Mouse (Mus musculus): ENCODE measurements around the gene Kcnh1.

Kcnh1 gene

GRCm38 (mm10) chr1:192266956-192267355 is 76.4 kb downstream of the Kcnh1 start:
- DNase-seq (ENCODE audit: low spot score in 2 of 2) = no peak

GRCm38 (mm10) chr1:192268878-192269277 is 78.3 kb downstream of the Kcnh1 start:
- no peak for DNase-seq (ENCODE audit: low spot score in 2 of 2)

DNA sequence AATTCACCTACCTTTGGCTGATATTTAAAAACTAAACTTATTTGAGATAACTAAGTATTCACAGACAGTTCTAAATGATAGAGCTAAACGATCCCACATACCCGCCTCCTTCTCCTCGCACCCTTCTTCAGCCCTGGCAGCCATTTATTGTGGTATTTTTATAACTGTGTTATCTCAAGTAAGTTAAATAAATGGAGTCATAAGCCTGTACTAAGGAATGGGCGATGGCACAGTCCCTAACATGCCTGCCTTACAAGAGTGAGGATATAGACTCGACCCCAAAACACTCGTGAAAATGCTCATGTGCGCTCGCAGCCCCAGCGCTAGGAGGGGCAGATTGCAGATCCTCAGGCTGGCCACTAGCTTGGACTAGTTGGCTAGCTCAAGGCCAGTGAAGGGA is 79.3 kb downstream of the Kcnh1 start:
- no peak for DNase-seq (ENCODE audit: low spot score in 2 of 2)

DNA sequence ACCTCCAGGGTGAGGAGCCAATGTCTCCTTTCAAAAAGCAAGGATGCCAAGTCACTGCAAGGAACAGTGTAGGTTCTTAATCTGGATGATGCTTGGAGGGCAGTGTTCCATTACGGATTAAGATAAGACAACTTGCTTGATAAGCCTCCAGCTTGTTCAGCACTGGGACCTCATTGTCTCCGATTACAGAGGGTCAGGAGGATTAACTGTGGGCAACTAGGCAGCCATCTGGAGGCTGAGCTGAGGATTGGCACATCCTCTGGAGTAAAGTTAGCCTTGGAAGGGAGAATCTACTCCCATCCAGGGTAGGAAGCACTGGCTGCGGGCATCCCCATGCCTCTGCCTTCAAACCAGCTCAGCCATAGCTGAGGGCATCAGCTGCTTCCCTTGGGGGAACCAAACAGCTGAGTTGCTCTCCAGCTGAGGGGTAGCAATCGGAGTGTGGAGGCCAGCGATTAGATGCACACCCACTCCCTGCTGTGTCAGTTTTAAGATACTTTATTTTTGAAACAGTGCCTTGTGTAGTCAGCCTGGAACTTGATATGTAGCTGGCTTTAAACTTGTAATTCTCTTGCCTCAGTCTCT is 87.3 kb downstream of the Kcnh1 start:
- no peak for DNase-seq (ENCODE audit: low spot score in 2 of 2)

GRCm38 (mm10) chr1:192284340-192284739 is 93.8 kb downstream of the Kcnh1 start:
- no peak for DNase-seq (ENCODE audit: low spot score in 2 of 2)

DNA sequence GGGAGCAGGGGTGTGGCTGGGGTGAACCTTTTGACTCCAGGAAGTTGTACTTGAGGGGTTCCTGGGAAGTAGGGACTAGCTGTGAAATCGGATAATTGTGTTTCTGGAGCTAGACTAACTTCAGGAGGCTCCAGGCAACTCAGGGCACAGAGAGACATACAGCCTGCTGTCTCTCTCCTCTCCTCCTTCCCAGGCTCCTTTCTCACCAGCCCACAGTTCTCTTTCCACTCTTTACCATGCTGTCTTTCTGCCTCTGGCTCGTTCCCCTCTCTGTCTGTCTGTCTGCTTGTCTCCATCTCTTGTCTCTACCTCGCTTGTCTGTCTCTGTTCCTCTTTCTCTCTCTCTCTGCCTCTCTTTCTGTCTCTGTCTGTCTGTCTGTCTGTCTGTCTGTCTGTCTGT is 94.4 kb downstream of the Kcnh1 start:
- DNase-seq (ENCODE audit: low spot score in 2 of 2) = no peak

GRCm38 (mm10) chr1:192288456-192288855 is 97.9 kb downstream of the Kcnh1 start:
- DNase-seq (ENCODE audit: low spot score in 2 of 2) = no peak

DNA sequence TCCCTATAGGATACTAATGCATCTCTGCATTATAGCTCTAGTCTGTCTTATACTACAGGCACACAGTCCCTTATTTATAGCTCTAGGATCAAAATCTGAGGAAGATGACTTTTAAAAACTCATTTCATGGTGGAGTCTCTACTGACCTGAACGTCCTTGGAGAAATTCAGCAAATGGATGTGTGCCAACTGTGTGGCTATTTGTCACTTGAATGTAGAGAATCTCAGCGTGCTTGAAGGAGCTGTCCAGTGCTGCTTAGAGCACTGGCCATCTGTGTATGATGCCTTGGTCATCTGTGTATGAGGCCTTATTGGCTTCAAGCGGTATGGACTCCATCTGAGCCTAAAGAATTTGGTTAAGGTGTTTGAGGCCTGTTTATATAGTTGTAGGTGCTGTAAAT is 100.7 kb downstream of the Kcnh1 start:
- DNase-seq (ENCODE audit: low spot score in 2 of 2) = no peak

- no peak for DNase-seq (ENCODE audit: low spot score in 2 of 2)
Observed at GRCm38 (mm10) chr1:192293391-192293790, 102.8 kb downstream of the Kcnh1 start.

DNA sequence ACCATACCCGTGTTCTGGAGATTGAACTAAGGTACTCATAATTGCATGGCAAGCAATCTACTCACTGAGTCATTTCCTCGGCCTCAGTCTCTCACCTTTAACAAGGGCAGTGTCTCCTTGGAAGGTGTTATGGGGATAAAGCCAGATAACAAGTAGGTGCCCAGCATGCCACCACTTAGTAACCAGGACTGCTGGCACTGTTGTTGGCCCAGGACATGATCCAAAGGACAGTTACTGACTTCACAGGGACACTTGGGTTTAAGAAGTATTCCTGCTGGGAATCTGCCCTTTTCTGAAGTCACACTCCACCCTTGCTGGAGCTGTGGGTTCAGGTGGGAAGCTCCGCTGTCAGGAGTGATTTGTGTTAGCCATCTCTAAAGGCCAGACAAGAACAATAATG is 103.3 kb downstream of the Kcnh1 start:
- no peak for DNase-seq (ENCODE audit: low spot score in 2 of 2)

- no peak for DNase-seq (ENCODE audit: low spot score in 2 of 2)
Observed at GRCm38 (mm10) chr1:192295243-192295860, 104.8 kb downstream of the Kcnh1 start.

- DNase-seq (ENCODE audit: low spot score in 2 of 2) = no peak
Observed at GRCm38 (mm10) chr1:192295902-192296301, 105.3 kb downstream of the Kcnh1 start.

GRCm38 (mm10) chr1:192297481-192298128 is 107.0 kb downstream of the Kcnh1 start:
- no peak for DNase-seq (ENCODE audit: low spot score in 2 of 2)

- no peak for DNase-seq (ENCODE audit: low spot score in 2 of 2)
Observed at GRCm38 (mm10) chr1:192300417-192300816, 109.8 kb downstream of the Kcnh1 start.

- DNase-seq (ENCODE audit: low spot score in 2 of 2) = no peak
Observed at GRCm38 (mm10) chr1:192303615-192304014, 113.0 kb downstream of the Kcnh1 start.

DNA sequence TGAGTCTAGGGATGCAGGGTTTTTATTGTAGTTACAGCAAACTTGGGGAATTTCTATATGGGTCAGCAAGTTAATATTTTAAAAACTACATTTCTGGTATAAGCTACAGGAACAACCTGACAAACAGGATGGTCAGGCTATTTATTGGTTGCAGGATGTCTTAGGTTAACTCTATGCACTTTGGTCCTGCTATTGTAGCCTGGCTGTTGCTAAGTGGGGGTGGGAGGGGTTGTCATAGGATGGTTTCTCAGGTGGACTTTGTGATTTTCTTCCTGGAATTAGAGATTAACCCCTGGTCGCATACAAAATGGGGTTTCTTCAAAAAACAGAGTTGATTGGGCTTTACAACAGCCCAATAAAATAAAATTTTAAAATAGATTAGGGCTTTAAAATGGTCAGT is 114.6 kb downstream of the Kcnh1 start:
- DNase-seq (ENCODE audit: low spot score in 2 of 2) = no peak

DNA sequence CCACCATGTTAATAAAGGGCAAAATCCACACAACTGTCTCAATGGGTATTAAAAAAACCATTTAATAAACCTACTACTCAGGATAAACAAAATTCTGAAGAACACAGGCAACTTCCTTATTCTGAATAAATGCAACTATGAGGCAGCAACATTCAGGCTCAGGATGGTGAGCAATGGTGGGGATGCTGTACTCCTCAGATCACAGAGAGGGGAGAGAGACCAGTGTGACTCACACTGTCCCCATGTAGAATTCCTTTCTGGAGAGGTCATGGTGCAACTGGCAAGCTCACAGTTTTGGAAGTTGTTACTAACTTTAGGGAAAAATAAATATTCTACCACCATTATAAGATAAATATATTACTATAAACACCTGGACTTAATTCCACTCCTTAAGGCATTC is 116.5 kb downstream of the Kcnh1 start:
- DNase-seq (ENCODE audit: low spot score in 2 of 2) = no peak

DNA sequence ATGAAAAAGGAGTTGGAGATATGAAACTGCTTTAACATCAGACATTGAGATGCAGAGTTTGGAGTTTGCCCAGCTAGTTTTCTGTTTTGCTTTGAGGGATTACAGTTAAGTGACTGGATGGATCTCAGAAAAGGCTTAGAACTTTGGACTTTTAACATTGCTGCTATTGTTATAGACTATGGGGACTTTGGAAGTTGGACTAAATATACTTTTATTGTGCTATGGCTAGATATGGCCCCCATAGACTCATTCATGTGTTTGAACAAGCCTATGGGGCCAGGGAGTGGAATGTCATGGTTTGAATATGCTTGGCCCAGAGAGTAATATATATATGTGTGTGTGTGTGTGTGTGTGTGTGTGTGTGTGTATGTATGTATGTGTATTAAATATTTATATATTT is 120.7 kb downstream of the Kcnh1 start:
- no peak for DNase-seq (ENCODE audit: low spot score in 2 of 2)

DNA sequence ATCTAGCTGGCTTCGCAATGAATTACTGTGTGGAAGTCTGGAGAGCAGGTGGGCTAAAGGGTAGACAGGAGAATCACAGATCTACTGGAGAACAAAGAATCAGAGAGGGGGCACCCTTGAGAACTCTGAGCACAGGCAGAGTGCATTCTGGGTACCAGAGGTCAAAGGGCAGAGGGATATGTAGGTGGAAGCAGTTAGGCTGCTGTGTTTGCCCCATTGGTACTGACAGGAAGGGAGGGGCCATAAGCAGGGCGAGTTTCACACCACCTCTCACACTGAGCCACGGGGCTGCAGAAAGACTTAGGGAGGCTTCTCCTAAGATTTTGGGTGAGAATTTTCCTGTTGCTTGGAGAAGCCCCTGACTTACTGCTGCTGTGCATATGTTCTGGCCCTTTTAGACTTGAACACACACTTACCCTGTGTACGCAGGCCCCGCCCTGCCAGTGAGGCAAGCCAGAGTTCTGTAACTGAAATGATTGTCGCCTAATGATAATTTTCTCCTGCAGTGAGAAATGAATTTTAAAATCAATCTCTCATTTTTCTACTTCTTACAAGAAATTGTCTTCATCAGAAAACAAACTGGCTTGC is 121.4 kb downstream of the Kcnh1 start:
- no peak for DNase-seq (ENCODE audit: low spot score in 2 of 2)

GRCm38 (mm10) chr1:192312446-192312845 is 121.9 kb downstream of the Kcnh1 start:
- DNase-seq (ENCODE audit: low spot score in 2 of 2) = no peak

- no peak for DNase-seq (ENCODE audit: low spot score in 2 of 2)
Observed at GRCm38 (mm10) chr1:192312998-192313397, 122.4 kb downstream of the Kcnh1 start.

DNA sequence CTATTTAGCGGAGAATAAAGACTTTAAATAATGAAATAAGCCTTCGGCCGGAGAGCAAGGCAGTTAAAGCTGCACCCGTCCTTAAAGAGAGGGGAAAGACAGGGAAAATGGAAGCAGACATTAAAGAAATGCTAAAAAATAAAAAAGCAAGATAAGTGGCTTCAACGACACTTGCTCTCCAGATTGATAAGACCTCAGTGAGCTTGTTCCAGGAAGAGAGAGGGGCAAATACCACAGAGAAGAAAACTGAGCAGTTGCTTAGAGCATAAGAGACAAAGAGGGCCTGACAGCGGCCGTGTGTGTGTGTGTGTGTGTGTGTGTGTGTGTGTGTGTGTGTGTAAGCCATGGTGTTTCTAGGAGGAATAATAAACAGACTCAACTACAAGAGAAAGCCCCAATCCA is 123.0 kb downstream of the Kcnh1 start:
- no peak for DNase-seq (ENCODE audit: low spot score in 2 of 2)

DNA sequence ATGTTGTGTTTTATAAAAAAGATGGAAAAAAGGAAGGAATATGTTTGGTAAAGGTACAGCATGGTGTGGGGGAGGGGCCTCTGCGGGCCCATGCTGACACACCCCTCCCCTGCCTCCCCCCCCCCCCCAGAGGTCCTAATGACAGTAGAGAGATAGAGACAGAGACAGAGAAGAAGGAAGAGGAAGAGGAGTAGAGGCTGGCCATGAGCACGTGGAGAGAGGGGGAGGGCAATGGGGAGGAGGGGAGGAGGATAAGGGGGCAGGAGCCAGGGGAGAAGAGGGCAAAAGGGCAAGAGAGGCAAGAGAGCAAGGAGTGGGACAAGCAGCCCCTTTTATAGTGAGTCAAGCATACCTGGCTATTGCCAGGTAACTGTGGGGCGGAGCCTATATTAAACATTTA is 123.5 kb downstream of the Kcnh1 start:
- DNase-seq (ENCODE audit: low spot score in 2 of 2) = no peak

All from heart, adult 9 months (tissue).